Mouse (Mus musculus): ENCODE data around the gene Itga6. TPM values are rescaled to one million over a fixed set of nuclear protein-coding genes. Genes with fewer than 3 reads are reported as not detected.

The Itga6 gene
- total and polyA plus RNA-seq, 3 experiments: 1.0 to 2.7 TPM; not detected in 1

DNA sequence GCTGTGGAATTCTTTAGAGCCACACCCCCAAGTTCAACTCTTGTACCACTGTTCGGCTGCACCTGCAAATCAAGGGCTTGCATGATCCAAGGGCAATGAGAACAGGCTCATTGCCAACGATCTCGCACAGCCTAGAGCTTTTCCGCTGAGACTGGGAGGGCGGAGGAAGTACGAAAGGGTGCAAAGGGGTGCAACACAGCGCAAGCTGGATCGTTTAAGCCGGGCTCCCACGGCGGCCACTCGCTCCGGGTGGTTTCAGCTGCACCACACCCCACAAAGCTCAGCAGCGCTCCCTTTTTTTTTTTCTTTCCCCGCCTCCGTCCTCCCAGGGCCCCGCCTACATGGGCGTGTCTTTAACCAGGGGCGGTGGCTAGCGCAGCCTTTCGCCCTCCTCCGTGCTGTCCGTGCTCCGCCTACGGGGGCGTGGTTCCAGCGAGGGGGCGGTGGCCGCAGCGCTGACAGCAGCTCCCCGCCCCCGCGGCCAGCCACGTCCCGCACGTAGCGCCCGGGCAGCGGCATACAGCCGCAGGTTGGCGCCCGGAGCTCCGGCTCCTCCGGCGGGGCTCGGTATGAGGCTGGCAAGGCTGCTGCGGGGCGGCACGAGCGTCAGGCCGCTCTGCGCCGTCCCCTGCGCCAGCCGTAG, 127.5 kb downstream of the Itga6 start, which contains the start of gene Pdk1 (continued):
- TF ChIP-seq RCOR1 (IDR thresholded peaks at IDR 0.05; ENCODE audit: low read depth, low read length) (no peak), MAX (IDR thresholded peaks at IDR 0.05; ENCODE audit: low read length) (no peak; the same call in 1 of the 2 replicates), CTCF (IDR thresholded peaks at IDR 0.05 in 2 of 3, conservative IDR thresholded peaks at IDR 0.05 in 1 of 3; ENCODE audit: control insufficient read depth in 1 of 3, insufficient read depth in 1 of 3, low read depth in 2 of 3, low read length in 3 of 3, poor library complexity in 1 of 3, severe bottlenecking in 1 of 3) (no peak)

DNA sequence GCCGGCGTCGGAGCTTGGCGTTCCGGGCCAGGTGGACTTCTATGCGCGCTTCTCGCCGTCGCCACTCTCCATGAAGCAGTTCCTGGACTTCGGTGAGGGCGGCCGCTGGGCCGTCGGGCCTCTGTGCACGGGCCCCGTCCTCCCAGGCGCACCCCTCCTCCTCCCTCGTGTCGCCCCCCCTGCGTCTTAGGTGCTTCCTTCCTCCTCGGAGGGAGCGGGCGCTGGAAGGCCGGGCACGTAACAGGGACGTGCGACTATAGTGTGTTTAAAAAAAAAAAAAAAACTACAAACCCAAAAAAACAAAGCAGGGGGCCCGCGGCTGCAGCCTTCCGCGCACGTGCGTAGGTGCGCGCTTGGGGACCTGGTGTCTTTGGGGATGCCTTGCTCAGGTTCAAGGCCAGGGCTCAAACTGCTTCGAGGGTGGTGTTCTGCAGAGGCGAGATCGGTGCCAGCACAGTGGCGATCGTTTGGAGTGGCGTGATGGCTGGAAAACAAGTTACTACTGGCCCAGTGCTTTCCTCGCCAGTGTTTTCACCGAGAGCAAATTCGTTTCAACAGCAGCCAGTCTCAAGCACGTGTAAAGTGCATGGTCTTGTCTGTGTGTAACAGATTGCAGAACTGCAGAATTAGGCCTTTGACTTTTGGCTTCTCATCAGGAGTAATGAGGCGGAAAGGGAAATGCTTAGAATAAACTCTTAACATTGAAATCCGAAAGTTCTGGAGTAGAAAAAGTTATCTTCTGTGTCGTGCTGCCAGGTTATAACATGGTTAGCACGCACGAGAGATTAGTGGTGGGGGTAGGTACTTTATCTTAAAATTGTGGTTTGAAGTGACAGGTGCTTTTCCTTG, 128.3 kb downstream of the Itga6 start:
- Histone ChIP-seq H3K27me3 (ENCODE audit: control insufficient read depth in 1 of 2, insufficient read depth in 2 of 2, low read length in 2 of 2) (no peaks in the 10 kb centered on the region), H3K4me3 (ENCODE audit: control insufficient read depth in 1 of 2, insufficient read depth in 1 of 2, low read depth in 2 of 2, low read length in 2 of 2) (peak overlapping the region; percentile 70 to 71), H3K9me3 (replicated peaks; ENCODE audit: insufficient read depth, low read length) (no peaks in the 10 kb centered on the region), H3K4me1 (ENCODE audit: control insufficient read depth in 1 of 2, insufficient read depth in 2 of 2, low read length in 2 of 2) (peaks cover 3 to 10% of the 10 kb centered on the region in 2 experiments), H3K9ac (ENCODE audit: control insufficient read depth, low read depth, low read length, poor library complexity, severe bottlenecking) (peak overlapping the region; percentile 82), H3K36me3 (ENCODE audit: control insufficient read depth in 1 of 2, insufficient read depth in 2 of 2, low read length in 2 of 2) (peaks cover 0 to 12% of the 10 kb centered on the region in 2 experiments; a peak in 2 of 4 replicates), H3K79me2 (ENCODE audit: control insufficient read depth, insufficient read depth, low read length, poor library complexity) (no peaks in the 10 kb centered on the region; the same call in 1 of the 2 replicates), H3K27ac (ENCODE audit: control insufficient read depth, low read depth, low read length) (peak overlapping the region; percentile 60)
- peak; percentile 88 for DNase-seq (ENCODE audit: low read depth, low spot score)
- no peak for TF ChIP-seq CTCF (IDR thresholded peaks at IDR 0.05 in 2 of 3, conservative IDR thresholded peaks at IDR 0.05 in 1 of 3; ENCODE audit: control insufficient read depth in 1 of 3, insufficient read depth in 1 of 3, low read depth in 2 of 3, low read length in 3 of 3, poor library complexity in 1 of 3, severe bottlenecking in 1 of 3)
- peak; percentile 84; the same call in 1 of the 2 replicates for TF ChIP-seq MAZ (IDR thresholded peaks at IDR 0.05; ENCODE audit: low read depth, low read length)
- peak; percentile 72 for TF ChIP-seq ZNF384 (IDR thresholded peaks at IDR 0.05; ENCODE audit: low read depth, low read length)
- no peak for TF ChIP-seq USF2 (IDR thresholded peaks at IDR 0.05; ENCODE audit: borderline replicate concordance in 1 of 2, insufficient read depth in 1 of 2, low read depth in 1 of 2, low read length in 2 of 2)
- no peak for TF ChIP-seq SMC3 (IDR thresholded peaks at IDR 0.05; ENCODE audit: low read depth, low read length)
- TF ChIP-seq E2F4 (IDR thresholded peaks at IDR 0.05; ENCODE audit: borderline replicate concordance, low read depth, low read length): no peak
- TF ChIP-seq POLR2A (IDR thresholded peaks at IDR 0.05; ENCODE audit: control insufficient read depth in 1 of 2, insufficient read depth in 1 of 2, low read depth in 1 of 2, low read length in 2 of 2, poor library complexity in 1 of 2): 0 out of 4 replicates have a peak, but pooled peaks have one; percentile 3 to 21
- peak; percentile 90 for TF ChIP-seq TCF12 (IDR thresholded peaks at IDR 0.05; ENCODE audit: low read depth, low read length)
- no peak for TF ChIP-seq POLR2AphosphoS5 (IDR thresholded peaks at IDR 0.05; ENCODE audit: borderline replicate concordance, low read depth, low read length)
- no peak for TF ChIP-seq JUND (IDR thresholded peaks at IDR 0.05; ENCODE audit: low read depth, low read length)
- no peak for TF ChIP-seq CHD2 (IDR thresholded peaks at IDR 0.05; ENCODE audit: low read length)
- TF ChIP-seq ELF1 (IDR thresholded peaks at IDR 0.05; ENCODE audit: low read depth, low read length): 0 out of 2 replicates have a peak, but pooled peaks have one; percentile 29
- no peak for TF ChIP-seq USF1 (IDR thresholded peaks at IDR 0.05; ENCODE audit: low read depth, low read length)
- 0 out of 2 replicates have a peak, but pooled peaks have one; percentile 51 for TF ChIP-seq POLR2AphosphoS2 (IDR thresholded peaks at IDR 0.05; ENCODE audit: low read length)
- peak; percentile 80 for TF ChIP-seq EP300 (IDR thresholded peaks at IDR 0.05; ENCODE audit: low read depth in 1 of 2, low read length in 2 of 2)
- peak; percentile 92 for TF ChIP-seq SIN3A (IDR thresholded peaks at IDR 0.05; ENCODE audit: low read length)
- TF ChIP-seq BHLHE40 (IDR thresholded peaks at IDR 0.05; ENCODE audit: borderline replicate concordance, low read depth, low read length): peak; percentile 96
- TF ChIP-seq TAL1 (IDR thresholded peaks at IDR 0.05; ENCODE audit: low read length): peak; percentile 55
- TF ChIP-seq MAX (IDR thresholded peaks at IDR 0.05; ENCODE audit: low read length): peak; percentile 96
- no peak for TF ChIP-seq RAD21 (IDR thresholded peaks at IDR 0.05; ENCODE audit: low read depth, low read length)
- peak; percentile 14 for TF ChIP-seq NELFE (IDR thresholded peaks at IDR 0.05; ENCODE audit: low read depth, low read length)
- peak; percentile 94 for TF ChIP-seq RCOR1 (IDR thresholded peaks at IDR 0.05; ENCODE audit: low read depth, low read length)
- TF ChIP-seq ZMIZ1 (IDR thresholded peaks at IDR 0.05; ENCODE audit: low read depth, low read length): no peak; the same call in 1 of the 2 replicates
- 0 out of 2 replicates have a peak, but pooled peaks have one; percentile 30 for TF ChIP-seq KAT2A (conservative IDR thresholded peaks at IDR 0.05; ENCODE audit: low read depth, low read length)
- TF ChIP-seq HCFC1 (IDR thresholded peaks at IDR 0.05; ENCODE audit: low read depth, low read length): peak; percentile 50; the same call in 1 of the 2 replicates
- TF ChIP-seq MXI1 (IDR thresholded peaks at IDR 0.05; ENCODE audit: low read depth, low read length): peak; percentile 96
- 0 out of 2 replicates have a peak, but pooled peaks have one; percentile 17 for TF ChIP-seq ZC3H11A (IDR thresholded peaks at IDR 0.05; ENCODE audit: low read depth, low read length)
- no peak for TF ChIP-seq NRF1 (IDR thresholded peaks at IDR 0.05; ENCODE audit: insufficient read depth, low read depth, low read length, poor library complexity, severe bottlenecking)
- peak; percentile 98 for TF ChIP-seq MYC (IDR thresholded peaks at IDR 0.05; ENCODE audit: low read depth, low read length)
- no peak for TF ChIP-seq UBTF (IDR thresholded peaks at IDR 0.05; ENCODE audit: borderline replicate concordance, insufficient read depth, low read depth, low read length)
